Mouse (Mus musculus) c-Kit-positive CD71-positive TER-119-positive erythroid progenitor cells, embryonic 14.5 days (primary cell): ENCODE measurements around the gene Dusp8.
"Not testable (repeated sequence)": the region's sequence is repeated elsewhere in the genome, so short reads cannot be mapped to it uniquely, and the experiment has no call there.

Experiments used
- DNase-seq: peaks from one replicate; pipeline ENCODE4 v3.0.0-alpha.2; 2013; ENCODE audit warnings: low spot score

Gene Dusp8

DNA sequence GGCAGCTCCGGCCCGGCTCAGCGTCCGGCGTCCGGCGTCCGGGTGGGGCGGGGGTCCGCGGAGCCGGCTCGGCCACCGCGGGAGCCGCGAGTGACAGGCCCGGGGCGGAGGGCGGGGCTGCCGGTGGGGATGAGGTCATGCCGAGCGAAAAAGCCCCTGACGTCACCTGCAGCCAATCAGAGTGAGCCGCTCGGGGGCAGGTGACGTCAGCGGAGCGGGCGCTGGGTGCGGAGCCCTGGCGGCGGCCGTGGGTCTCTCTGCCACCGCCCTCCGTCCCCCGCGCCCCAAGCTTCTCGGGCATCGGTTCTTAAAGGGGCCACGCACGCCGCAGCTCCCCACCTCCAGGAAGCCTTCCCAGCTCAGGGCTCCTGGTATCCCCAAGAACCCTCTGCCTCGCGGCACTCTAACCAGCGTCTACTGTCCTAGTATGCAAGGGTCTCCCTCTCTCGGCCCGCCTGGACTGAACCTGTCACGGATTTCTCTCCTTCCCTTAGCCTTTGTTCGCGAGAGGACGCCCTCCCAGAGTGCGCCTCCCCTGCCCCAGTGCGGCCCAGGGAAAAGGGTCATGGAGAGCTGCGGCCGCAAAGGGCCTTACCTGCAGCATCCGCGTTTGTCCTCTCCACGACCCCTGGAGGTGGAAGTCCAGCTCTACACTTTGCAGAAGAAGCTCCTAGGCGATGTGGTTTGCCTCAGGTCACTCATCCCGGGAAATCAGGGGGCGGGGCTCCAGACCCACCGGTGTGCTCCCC, at the start of gene Dusp8:
Gene Dusp8, minus strand, starts transcription at position 661 of the 749 bp plus-strand sequence.
- peak; percentile 89 for DNase-seq

DNA sequence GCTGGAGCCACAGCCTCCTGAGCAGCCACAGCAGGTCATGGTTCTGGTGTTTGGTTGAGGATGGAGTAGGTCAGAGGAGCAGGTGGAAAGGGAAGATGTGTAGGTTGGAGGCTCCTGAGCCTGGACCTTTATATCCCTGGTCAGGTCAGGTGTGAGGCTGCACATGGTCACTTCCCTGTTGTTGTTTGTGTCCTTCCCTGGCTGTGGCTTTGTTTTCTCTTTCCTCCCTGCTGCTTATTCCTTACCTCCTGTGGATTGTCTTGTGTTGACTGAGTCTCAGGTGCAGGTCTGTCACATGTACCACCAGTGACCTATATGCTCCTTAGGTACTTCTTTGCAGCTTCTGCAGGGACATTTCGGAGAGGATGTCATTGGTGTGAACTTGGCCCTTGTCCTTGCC, 48.9 kb upstream of the Dusp8 start, which contains the start of gene Gm45337:
Gene Gm45337, minus strand, starts transcription at position 101 of the 400 bp plus-strand sequence.
- no peak for DNase-seq

DNA sequence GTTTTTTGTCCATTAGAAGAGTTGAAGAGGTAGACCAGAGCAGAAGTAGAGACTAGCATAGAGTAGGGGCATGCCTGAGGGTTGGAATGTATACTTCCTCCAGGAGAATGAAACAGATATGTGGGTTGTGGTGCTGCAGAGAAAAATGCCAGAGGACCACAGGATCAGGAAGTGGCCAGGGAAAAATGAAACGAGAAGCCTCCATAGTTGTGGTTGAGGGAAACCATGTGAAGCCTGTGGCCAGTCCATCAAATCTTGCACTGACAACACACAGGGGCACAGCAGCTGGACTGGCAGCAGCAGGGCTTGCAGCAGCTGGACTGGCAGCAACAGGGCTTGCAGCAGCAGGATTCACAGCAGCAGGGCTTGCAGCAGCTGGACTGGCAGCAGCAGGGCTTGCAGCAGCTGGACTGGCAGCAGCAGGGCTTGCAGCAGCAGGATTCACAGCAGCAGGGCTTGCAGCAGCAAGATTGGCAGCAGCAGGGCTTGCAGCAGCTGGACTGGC, 47.9 kb upstream of the Dusp8 start:
- DNase-seq, result not testable (repeated sequence)

DNA sequence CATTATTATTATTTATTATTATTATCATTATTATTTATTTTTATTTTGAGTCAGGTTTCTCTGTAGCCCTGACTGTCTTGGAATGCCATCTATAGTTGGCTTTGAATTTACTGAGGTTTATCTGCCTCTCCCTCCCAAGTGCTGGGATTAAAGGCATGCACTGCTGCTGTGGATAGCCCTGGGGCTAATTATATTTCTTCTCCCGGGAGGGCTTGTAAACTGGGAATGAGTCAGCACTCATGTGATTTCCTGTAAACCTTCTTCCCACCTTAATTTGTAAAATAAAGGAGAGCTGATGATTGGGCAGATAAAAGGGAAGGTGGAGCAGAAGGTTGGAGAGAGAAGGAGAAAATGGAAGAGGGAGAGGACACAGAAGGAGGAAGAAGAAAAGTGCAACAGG, 45.1 kb upstream of the Dusp8 start:
- no peak for DNase-seq

DNA sequence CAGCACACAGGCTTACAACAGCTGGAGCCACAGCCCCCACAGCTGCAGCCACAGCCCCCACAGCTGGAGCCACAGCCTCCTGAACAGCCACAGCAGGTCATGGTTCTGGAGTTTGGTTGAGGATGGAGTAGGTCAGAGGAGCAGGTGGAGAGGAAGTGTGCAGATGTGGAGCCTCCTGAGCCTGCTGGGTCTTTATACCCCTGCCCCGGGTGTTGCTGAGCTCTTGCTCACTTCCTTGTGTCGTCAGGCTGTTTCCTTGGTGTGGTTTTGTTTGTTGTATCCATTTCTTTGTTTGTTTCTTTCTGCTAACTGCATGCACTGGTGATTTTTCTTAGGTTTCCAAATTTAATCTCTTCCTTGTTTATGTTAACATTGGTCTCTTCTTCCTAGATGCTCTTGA, 40.3 kb upstream of the Dusp8 start, which contains the start of gene Gm39115:
Gene Gm39115, minus strand, starts transcription at position 101 of the 400 bp plus-strand sequence.
- DNase-seq, result not testable (repeated sequence)

DNA sequence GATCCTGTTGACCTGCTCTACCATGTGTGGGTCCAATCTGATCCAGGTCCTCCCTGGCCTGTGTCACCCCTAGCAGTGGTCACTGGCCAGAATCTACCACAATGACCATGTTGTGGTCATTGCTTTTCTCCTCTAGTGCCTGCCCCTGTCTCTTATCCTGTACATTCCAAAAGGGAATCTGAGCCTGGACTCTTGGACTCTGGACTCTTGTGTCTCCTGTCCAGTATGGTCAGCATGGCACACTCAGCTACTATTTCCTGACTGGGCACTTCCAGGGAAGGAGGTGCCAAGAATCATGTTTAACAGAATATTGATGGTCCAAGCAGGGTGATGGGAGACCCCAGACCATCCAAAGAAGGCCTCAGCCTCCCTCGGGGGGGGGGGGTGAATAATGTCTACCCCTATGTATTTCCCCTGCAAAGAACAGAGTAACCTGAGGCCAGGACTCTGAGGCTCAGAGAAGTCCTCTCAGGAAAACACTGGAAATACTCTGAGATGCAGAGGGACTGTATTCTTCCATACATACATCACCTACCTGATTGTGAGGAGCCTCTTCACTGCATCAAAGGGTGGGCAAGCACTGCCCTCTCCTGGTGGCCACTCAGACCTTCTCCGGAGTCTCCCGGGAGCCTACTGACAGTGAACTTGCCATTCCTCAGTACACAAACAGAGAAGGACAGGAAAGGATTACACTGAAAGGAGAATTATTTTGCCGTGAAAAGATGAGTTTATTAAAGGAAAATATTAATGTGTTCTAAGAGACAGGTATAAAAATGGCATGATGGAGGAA, 38.8 kb upstream of the Dusp8 start:
- DNase-seq, result no peak

DNA sequence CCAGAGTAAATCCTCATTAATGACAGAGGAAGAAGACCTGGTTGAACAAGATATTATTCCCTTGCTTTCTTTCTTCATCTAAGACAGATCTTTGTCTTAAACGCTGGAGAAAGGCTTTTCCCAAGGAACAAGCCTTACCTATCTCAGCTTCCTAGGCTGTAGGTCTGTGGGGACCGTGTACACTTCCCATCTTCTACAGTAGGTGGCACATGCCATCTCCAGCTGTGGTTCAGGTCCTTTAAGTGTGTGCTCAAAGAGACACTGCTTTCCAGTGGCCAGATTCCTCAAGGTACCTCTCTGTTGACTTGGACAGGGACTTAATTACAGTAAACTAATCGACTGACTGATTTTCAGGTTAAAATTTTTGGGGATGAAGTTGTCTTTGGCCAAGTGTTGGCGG, 33.2 kb upstream of the Dusp8 start:
- DNase-seq, result no peak

DNA sequence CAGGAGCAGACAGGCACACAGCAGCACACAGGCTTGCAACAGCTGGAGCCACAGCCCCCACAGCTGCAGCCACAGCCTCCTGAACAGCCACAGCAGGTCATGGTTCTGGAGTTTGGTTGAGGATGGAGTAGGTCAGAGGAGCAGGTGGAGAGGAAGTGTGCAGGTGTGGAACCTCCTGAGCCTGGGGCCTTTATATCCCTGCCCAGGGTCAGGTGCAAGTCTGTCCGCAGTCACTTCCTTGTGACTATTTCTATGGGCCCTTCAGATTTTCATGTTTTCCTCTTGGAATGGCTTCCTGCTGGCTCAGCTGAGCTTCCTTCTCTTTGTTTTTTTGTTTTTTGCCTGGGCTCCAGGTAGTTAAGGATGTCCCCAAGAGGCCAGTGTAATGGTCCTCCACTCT, 25.0 kb upstream of the Dusp8 start, which contains the start of gene Gm45618:
Gene Gm45618, minus strand, starts transcription at position 101 of the 400 bp plus-strand sequence.
- not testable (repeated sequence) for DNase-seq

DNA sequence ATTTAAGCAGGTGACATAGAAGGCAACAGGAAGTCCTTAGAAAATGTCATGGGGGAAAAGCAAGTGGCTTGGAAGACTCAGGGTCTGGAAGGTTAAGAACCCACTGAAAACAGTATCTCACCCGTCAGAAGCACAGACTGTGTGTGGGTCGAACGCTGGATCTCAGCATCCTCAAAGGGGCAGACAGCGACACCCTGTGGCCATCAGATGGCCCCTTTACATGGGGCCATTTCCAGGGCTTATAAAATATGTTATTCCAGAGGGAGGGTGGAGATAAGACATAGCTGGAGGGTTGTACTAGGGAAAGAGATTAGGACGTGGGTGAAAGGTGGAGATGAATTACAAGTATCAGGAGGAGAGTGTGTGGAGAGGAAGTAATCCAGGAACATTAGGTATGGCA, 24.0 kb upstream of the Dusp8 start:
- DNase-seq, result no peak

DNA sequence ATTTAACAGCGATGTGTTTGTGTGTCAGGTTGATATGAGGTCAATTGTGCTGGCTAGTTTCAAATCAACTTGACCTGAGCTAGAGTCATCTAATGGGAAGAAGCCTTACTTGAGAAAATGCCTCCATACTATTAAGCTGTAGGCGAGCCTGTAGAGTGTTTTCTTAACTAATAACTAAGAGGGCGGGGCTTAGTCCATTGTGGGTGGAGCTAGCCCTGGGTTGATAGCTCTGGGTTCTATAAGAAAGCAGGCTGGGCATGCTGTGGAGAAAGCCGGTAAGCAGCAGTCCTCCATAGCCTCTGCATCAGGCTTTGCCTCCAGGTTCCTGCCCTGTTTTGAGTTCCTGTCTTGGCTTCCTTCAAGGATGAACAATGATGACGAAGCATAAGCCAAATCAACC, 9.1 kb upstream of the Dusp8 start:
- DNase-seq, result no peak

DNA sequence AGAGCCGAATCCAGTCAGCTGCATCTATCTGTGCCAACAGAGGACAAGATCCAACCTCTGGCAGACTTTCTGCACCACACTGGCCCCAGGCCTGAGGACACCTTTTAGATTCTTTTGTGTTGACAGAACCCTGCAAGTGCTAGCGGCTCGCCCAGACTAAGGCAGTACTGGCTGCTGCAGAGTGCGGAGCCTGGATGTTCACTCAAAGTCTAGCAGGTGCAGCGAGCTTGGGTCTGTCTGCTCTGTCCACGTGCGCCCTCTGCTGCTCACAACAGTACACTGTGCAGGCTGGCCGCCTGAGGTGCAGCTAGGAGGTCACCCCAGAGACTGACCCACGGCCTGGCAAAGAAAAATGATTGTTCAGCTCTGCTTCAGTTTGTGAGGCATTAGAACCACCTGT, 2.1 kb upstream of the Dusp8 start:
- peak; percentile 76 for DNase-seq

DNA sequence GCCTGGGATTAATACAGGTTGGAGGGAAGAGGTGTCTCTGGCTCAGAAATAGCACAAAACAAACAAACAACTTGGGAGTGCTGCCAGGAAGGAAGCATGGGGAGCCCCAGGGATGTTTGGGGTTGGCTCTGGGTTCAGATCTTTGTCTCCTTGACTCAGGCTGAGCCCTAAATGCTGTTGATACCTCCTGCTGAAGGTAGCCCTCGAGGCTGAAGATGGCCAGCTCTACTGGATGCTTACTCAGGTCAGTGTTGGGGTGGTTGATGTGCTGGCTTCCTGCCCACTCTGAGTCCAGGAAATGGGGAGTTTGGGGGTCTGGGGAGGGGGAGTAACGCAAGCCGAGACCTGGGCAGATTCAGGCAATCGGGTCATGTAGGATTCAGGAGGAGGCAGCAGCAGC, 1.1 kb upstream of the Dusp8 start:
- no peak for DNase-seq

DNA sequence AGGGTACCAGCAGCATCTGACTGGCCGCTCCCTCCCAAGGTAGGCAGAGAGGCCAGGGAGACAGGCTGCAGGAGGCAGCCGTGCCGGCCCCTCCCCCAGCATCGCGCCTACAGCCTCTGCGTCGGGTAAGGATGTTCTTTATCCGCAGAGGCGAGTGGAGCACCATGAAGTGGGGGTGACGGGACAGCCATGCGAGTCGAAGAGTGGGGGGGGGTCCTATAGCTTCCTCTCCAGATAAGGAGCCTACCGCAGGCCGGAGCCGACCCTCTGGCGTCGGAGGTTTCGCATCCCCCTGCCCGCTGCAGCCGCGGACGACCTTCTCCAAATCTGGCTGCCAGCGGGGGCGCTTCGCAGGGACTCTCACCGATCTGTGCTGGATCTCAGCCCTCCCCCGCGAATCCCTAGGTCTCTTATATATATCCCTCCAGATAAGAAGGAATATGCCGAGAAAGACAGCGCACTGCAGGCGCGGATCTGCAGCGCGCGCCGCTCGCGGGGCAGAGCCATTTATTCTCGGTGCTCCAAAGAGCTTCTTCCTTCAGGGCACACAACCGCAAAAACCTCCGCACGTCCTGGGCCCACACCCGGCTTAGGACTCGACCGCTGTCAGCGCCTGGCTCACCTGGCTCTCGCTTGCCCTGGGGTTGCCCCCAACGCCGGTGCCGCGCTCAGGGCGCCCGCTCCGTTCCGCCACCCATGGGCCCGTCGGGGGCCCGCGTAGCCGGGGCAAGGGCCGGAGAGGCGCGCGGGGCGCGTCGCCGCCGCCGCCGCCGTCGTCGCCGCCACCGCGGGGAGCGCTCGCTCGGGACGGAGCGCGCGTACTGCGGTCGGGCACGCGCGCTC, 1.1 kb downstream of the Dusp8 start:
- DNase-seq, result no peak

DNA sequence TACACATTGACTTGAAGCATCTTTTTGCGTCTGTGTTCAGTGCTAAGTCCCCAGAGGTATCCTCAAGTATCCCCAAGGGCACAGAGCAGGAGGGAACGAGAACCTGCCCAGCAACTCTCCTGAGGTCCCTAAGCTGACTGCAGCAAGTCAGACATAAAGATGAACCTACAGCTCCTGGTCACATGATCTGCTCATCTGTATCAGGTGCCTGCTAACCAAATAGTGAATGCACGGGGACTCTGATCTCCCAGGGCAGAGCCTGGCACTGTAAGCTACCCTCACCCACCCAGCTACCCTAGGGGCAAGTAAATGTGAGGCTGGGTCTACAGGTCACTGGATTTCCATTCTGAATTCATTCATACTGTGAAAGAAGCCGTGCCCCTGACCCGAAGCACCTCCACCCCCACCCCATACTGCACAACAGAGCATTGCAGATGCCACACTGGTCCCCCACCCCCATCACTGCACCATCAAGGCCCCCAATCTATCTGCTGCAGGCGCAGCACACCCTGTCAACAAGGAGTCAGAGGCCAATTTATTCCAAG, 1.9 kb downstream of the Dusp8 start:
- no peak for DNase-seq

DNA sequence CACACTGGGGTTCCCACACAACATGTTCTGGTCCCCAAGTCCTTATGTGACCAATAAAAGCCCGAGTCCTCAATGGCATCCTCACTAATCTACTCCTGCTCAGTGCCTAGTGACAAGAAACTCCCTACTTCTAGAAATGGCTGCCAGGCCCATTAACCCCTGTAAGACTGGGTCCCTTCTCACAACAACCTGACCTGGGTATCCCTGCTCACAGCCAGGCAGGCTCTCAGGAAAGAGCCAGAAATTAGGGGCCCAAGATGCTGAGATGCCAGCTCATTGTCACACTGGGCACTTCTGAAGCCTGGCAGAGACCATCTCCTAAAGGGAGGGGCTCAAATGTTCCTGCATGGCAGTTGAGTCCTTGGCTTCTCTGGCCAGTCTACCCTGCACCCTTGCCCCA, 2.7 kb downstream of the Dusp8 start:
- no peak for DNase-seq

DNA sequence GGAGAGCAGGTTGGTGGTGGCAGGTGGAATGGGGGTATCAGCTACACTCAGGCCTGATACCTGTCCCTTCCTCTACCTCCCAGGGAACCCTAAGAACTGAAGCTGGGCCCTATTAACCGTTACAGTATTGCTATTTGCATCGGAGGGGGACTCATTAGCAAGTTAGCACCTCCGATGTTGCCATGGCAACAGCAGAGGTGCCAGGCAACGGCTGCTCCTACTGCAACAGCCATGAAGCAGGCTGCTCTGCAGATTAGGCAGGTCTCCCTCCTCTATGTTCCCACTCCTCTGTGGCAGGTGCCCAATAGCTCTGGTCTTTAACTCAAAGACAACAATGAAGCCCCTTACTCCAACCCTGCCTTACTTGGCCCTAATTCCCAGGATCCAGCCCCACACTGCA, 3.8 kb downstream of the Dusp8 start:
- no peak for DNase-seq

DNA sequence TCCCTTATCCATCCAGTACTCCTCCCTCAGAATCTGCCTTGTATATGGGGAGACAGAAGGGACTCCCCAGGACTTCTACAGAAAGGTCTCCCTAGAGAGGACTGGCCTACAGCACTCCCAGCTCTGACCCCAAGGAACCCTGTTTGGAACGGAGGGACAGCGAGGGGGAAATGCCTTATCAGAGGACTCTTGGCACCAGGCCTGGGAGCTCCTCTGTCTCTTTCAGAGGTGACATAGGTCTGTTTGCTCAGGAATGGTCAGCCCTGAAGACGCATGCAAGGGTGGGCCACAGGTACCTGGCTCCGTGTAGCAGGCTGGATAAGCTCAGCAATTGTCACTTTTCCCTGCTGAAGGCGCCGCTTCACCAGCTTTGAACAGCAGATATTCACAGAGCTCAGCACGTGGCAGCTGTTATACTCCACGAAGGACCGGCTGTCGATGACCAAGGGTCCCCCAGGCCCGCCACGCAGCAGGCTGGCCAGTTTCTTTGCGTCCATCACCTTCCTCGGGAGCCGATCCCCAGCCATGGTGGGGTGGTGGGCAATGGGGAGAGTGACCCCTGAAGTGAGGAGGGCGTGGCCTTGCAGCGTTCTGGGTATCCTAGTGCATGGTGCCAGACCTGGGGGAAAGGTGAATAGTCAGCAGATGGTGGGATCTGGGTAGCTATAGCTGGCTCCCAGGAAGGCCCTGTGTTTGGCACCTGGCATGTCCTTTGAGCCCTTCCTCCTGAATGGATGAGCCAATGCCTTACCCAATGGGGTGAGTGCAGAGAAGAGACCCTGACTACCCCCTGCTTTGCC, 5.8 kb downstream of the Dusp8 start:
- no peak for DNase-seq

DNA sequence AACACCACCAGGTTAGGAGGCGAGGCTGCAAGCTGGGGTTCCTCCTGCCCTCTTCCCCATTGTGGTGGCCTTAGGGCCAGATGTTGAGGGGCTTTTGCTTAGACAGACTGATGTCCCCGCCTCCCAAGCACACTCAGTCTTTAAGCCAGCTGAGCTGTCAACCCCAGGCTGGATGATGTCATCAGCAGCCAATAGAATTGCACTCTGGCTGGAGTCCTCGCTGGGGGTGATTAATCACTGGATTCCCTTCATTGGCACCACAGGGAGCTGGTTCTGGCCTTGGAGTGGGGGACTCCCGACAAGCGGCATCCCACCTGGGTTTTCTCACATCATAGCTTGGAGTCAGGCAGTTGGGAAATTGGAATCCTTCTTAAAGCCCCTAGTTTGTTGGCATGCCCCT, 6.8 kb downstream of the Dusp8 start:
- peak; percentile 77 for DNase-seq

DNA sequence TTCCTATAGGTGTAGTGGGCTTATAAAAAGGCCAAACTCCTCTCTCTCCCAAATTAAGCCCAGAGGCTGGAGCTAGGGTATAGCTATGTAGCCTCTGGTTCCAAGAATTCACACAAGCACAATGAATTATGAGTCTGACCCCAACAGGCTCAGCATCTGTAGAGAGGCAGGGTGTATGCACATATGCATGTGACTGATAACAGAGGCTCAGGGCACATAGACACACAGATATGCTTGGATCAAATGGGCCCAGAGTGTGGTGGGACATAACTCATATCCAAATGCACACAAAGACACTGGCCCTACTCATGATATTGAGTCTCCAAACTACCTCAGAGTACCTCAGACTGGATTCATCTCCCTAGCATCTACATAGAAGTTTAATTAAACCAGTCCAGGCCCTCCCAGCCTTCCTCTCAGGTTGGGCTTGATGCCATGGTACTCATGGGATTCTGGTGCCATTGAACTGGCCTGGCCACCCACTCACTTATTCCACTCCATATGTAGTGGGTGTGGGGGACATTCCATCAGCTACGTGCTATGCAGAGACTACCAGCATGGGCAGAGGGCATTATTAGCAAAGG, 8.5 kb downstream of the Dusp8 start:
- peak; percentile 89 for DNase-seq

DNA sequence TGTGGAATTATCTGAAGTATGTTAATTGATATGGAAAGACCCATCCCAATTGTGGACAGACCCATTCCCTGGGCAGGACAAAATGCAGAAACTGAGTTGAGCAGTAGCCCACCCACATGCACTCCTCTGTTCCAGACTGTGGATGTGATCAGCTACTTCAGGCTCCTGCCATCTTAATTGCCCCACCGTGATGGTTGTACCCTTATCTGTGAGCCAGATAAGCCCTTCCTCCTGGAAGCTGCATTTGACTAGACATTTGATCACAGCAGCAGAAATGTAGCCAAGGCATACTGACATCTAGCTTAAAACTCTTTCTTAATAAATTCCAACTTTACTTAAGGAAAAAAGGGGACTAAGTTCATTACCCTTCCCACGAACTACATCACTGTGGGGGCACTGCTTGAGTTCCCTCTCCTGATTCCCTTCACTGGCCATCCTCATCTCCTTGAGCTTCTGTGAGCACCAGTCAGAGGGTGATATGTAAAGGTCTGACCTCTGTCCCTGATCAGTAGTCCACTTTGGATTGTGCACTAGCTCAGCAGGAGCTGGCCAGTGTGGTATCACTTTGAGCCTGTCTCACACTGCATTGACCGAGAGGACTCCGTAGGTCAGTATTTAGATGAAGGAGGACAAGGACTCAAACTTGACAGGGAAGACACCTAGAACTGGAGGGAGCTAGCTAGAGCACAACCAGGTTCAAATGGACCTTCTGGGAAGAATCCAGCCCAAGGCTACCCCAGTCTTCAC, 9.3 kb downstream of the Dusp8 start:
- no peak for DNase-seq
